Mouse (Mus musculus) limb, embryonic 14.5 days (tissue): Measurements from ENCODE around the gene Impg2. TPM values are rescaled to one million over a fixed set of nuclear protein-coding genes. Genes with fewer than 3 reads are reported as not detected.

Experiments used
- ATAC-seq: fragments of 200-750 bp; cut with Nextera tagmentation; 2 replicates; pipeline ENCODE4 v1.8.0; 2017; ENCODE audit warnings: low read depth, moderate number of reproducible peaks, moderate TSS enrichment; ENCODE audit not compliant: low FRiP score
- DNase-seq: peaks from one replicate; pipeline ENCODE4 v3.0.0-alpha.2; 2015; ENCODE audit warnings: low spot score
- H3K27ac ChIP-seq: fragments of 300-500 bp; sonication (generic); replicated peaks from 2 replicates; pipeline ENCODE4 v1.5.1; 2014; ENCODE audit warnings: low read depth, mild to moderate bottlenecking, low read length, moderate library complexity, mixed read lengths
- H3K27me3 ChIP-seq: fragments of 300-500 bp; sonication (generic); 2 replicates; pipeline ENCODE4 v1.6.1; 2014; ENCODE audit warnings: low read length, mixed read lengths; ENCODE audit not compliant: control insufficient read depth, insufficient read depth
- H3K36me3 ChIP-seq: fragments of 300-500 bp; sonication (generic); 2 replicates; pipeline ENCODE4 v1.6.1; 2014; ENCODE audit warnings: mild to moderate bottlenecking, low read length, moderate library complexity, mixed read lengths; ENCODE audit not compliant: control insufficient read depth, insufficient read depth
- H3K4me1 ChIP-seq: fragments of 300-500 bp; sonication (generic); 2 replicates; pipeline ENCODE4 v1.6.1; 2014; ENCODE audit warnings: antibody characterized with exemption, low read length, mixed read lengths; ENCODE audit not compliant: control insufficient read depth, insufficient read depth
- H3K4me2 ChIP-seq: fragments of 300-500 bp; sonication (generic); replicated peaks from 2 replicates; pipeline ENCODE4 v1.6.1; 2014; ENCODE audit warnings: low read depth, mild to moderate bottlenecking, low read length, moderate library complexity; ENCODE audit not compliant: severe bottlenecking
- H3K4me3 ChIP-seq: fragments of 300-500 bp; sonication (generic); replicated peaks from 2 replicates; pipeline ENCODE4 v1.5.1; 2014; ENCODE audit warnings: low read length
- H3K9ac ChIP-seq: fragments of 300-500 bp; sonication (generic); 2 replicates; pipeline ENCODE4 v1.6.1; 2014; ENCODE audit warnings: mild to moderate bottlenecking, low read depth, low read length, moderate library complexity; ENCODE audit not compliant: severe bottlenecking
- H3K9me3 ChIP-seq: fragments of 300-500 bp; sonication (generic); 2 replicates; pipeline ENCODE4 v1.6.1; 2016; ENCODE audit warnings: low read length; ENCODE audit not compliant: control insufficient read depth
- POLR2A ChIP-seq: fragments of 200-500 bp; IDR thresholded peaks from 2 replicates; pipeline ENCODE4 v1.8.0; 2012; ENCODE audit warnings: inconsistent platforms, mild to moderate bottlenecking, moderate library complexity, borderline replicate concordance; ENCODE audit not compliant: insufficient read depth, insufficient read length; ENCODE audit errors: extremely low read depth
- WGBS: fragments of 180-500 bp; shearing (Covaris S2); extraction: QIAGEN DNeasy Blood & Tissue Kit; methylation state at CpG from one replicate; pipeline ENCODE4 v1.1.7; 2014; 5-methylcytosine and 5-hydroxymethylcytosine counted together
- polyA plus RNA-seq, 2 experiments: library from polyadenylated mRNA; depleted of rRNA in 1 of 2; stranded (reverse) in 1 of 2; unstranded in 1 of 2; fragments of >200 nt; fragmentation: Nextera tagmentation in 1 of 2; extraction: Ambion mirVana in 1 of 2; gene quantifications; 2 replicates each; pipeline versions ENCODE4 v1.2.1 to v1.2.3; 2012 to 2014

Impg2 gene
- polyA plus RNA-seq, 2 experiments: 0.14 to 0.79 TPM

- Histone ChIP-seq H3K9me3 (no peaks in the 10 kb centered on the region), H3K4me2 (no peak overlapping the region), H3K4me3 (no peak overlapping the region), H3K36me3 (no peaks in the 10 kb centered on the region), H3K27ac (no peak overlapping the region), H3K4me1 (no peaks in the 10 kb centered on the region), H3K9ac (no peak overlapping the region), H3K27me3 (no peaks in the 10 kb centered on the region)
- TF ChIP-seq POLR2A: no peak
- DNase-seq: no peak
- 76% methylated on average over 1 of the region's 1 CpGs for WGBS
- no peak for ATAC-seq
Measured at GRCm38 (mm10) chr16:56283873-56284272, 79.8 kb downstream of the Impg2 start.

GRCm38 (mm10) chr16:56286076-56286475 lies 82.0 kb downstream of the Impg2 start:
- H3K4me1 ChIP-seq: no peaks in the 10 kb centered on the region
- no peaks in the 10 kb centered on the region for H3K36me3 ChIP-seq
- WGBS: 75% methylated on average over 5 of the region's 5 CpGs
- DNase-seq (no peak), ATAC-seq (no peak)
- no peak overlapping the region for H3K4me2 ChIP-seq
- TF ChIP-seq POLR2A: no peak
- H3K9ac ChIP-seq: no peak overlapping the region
- H3K4me3 ChIP-seq: no peak overlapping the region
- no peaks in the 10 kb centered on the region for H3K27me3 ChIP-seq
- H3K9me3 ChIP-seq: no peaks in the 10 kb centered on the region
- no peak overlapping the region for H3K27ac ChIP-seq

DNA sequence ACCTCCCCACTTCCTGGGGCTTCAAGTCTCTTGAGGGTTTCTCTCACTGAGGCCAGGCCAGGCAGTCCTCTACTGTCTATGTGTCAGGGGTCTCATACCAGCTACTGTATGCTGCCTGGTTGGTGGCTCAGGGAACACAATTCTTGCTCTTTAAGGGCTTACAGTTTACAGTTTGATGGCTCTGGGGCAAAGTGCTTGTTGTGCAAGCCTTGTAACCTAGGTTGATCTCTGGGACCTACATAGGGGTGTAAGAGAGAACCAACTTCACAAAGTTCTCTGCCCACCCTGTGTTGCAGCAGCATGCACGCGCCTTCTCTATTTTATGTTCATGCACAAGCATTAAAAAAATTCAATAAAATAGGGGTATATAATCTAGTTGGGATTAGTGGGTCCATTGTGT lies 82.9 kb downstream of the Impg2 start:
- 83% methylated on average over 2 of the region's 2 CpGs for WGBS
- ATAC-seq (no peak), DNase-seq (no peak)
- Histone ChIP-seq H3K4me3 (no peak overlapping the region), H3K27me3 (no peaks in the 10 kb centered on the region), H3K27ac (no peak overlapping the region), H3K9ac (no peak overlapping the region), H3K4me2 (no peak overlapping the region), H3K36me3 (no peaks in the 10 kb centered on the region), H3K9me3 (no peaks in the 10 kb centered on the region), H3K4me1 (no peaks in the 10 kb centered on the region)
- TF ChIP-seq POLR2A: no peak

DNA sequence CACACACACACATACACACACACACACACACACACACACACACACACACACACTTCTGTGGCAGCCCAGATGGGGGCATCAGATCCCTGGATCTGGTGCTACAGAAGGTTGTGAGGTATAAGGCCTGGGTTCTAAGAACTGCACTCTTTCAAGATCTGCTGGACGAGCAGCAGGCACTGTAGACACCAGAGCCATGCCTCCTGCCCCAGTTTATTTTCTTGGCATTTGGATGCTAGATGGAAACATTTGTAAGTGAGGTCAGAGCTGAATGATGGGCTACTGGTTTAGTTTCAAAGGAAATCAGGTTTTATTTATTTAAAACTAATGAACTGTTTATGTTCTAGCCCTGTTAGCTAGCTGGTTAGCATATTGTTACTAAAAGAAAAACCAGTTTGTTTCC lies 90.8 kb downstream of the Impg2 start:
- H3K36me3 ChIP-seq: no peaks in the 10 kb centered on the region
- WGBS: 33% methylated on average over 1 of the region's 1 CpGs
- TF ChIP-seq POLR2A: no peak
- no peaks in the 10 kb centered on the region for H3K27me3 ChIP-seq
- H3K4me2 ChIP-seq: no peak overlapping the region
- ATAC-seq (no peak), DNase-seq (no peak)
- no peak overlapping the region for H3K27ac ChIP-seq
- H3K9ac ChIP-seq: no peak overlapping the region
- no peak overlapping the region for H3K4me3 ChIP-seq
- peaks cover 6% of the 10 kb centered on the region; the same call in 1 of the 2 replicates for H3K4me1 ChIP-seq
- H3K9me3 ChIP-seq: no peaks in the 10 kb centered on the region

GRCm38 (mm10) chr16:56295888-56296648 lies 92.0 kb downstream of the Impg2 start:
- H3K9me3 ChIP-seq: no peaks in the 10 kb centered on the region
- WGBS: 75% methylated on average over 3 of the region's 3 CpGs
- no peak overlapping the region for H3K4me3 ChIP-seq
- no peak overlapping the region for H3K27ac ChIP-seq
- ATAC-seq: no peak
- no peaks in the 10 kb centered on the region for H3K27me3 ChIP-seq
- H3K36me3 ChIP-seq: no peaks in the 10 kb centered on the region
- no peak overlapping the region for H3K4me2 ChIP-seq
- DNase-seq: no peak
- no peak for TF ChIP-seq POLR2A
- peaks cover 6% of the 10 kb centered on the region; the same call in 1 of the 2 replicates for H3K4me1 ChIP-seq
- H3K9ac ChIP-seq: no peak overlapping the region
